Mouse (Mus musculus) neural tube, embryonic 13.5 days (tissue): ENCODE data around the gene Ppp1r37. TPM values are rescaled to one million over a fixed set of nuclear protein-coding genes. Genes with fewer than 3 reads are reported as not detected.
"Not testable (repeated sequence)": the region's sequence is repeated elsewhere in the genome, so short reads cannot be mapped to it uniquely, and the experiment has no call there.

Source experiments
- ATAC-seq: fragments of 200-750 bp; cut with Nextera tagmentation; 2 replicates; pipeline ENCODE4 v1.8.0; 2017; ENCODE audit warnings: low read depth, mild to moderate bottlenecking, moderate TSS enrichment, moderate library complexity
- H3K27ac ChIP-seq: fragments of 300-500 bp; sonication (generic); replicated peaks from 2 replicates; pipeline ENCODE4 v1.5.1; 2015; ENCODE audit warnings: moderate library complexity, mild to moderate bottlenecking, inconsistent platforms
- H3K27me3 ChIP-seq: fragments of 300-500 bp; sonication (generic); 2 replicates; pipeline ENCODE4 v1.6.1; 2015; ENCODE audit warnings: mild to moderate bottlenecking, inconsistent platforms
- H3K36me3 ChIP-seq: fragments of 300-500 bp; sonication (generic); 2 replicates; pipeline ENCODE4 v1.6.1; 2015; ENCODE audit warnings: mild to moderate bottlenecking, inconsistent platforms
- H3K4me1 ChIP-seq: fragments of 300-500 bp; sonication (generic); replicated peaks from 2 replicates; pipeline ENCODE4 v1.6.1; 2015; ENCODE audit warnings: inconsistent platforms
- H3K4me2 ChIP-seq: fragments of 300-500 bp; sonication (generic); 2 replicates; pipeline ENCODE4 v1.6.1; 2015; ENCODE audit warnings: inconsistent platforms, mild to moderate bottlenecking, moderate library complexity
- H3K4me3 ChIP-seq: fragments of 300-500 bp; sonication (generic); 2 replicates; pipeline ENCODE4 v1.5.1; 2015; ENCODE audit warnings: mild to moderate bottlenecking, inconsistent platforms
- H3K9ac ChIP-seq: fragments of 300-500 bp; sonication (generic); 2 replicates; pipeline ENCODE4 v1.6.1; 2015; ENCODE audit warnings: moderate library complexity, mild to moderate bottlenecking, inconsistent platforms
- H3K9me3 ChIP-seq: fragments of 300-500 bp; sonication (generic); 2 replicates; pipeline ENCODE4 v1.6.1; 2016; ENCODE audit warnings: inconsistent platforms
- WGBS: fragments of 180-500 bp; shearing (Covaris S2); methylation state at CpG from one replicate; pipeline ENCODE4 v1.1.7; 2015; 5-methylcytosine and 5-hydroxymethylcytosine counted together
- polyA plus RNA-seq: library from polyadenylated mRNA; unstranded; fragments of >200 nt; fragmentation: Nextera tagmentation; extraction: Ambion mirVana; gene quantifications from 2 replicates; pipeline ENCODE4 v1.2.1, GENCODE M21; 2015

Ppp1r37 gene
- polyA plus RNA-seq, 1 experiment from 2014 or later: 36.5 TPM

DNA sequence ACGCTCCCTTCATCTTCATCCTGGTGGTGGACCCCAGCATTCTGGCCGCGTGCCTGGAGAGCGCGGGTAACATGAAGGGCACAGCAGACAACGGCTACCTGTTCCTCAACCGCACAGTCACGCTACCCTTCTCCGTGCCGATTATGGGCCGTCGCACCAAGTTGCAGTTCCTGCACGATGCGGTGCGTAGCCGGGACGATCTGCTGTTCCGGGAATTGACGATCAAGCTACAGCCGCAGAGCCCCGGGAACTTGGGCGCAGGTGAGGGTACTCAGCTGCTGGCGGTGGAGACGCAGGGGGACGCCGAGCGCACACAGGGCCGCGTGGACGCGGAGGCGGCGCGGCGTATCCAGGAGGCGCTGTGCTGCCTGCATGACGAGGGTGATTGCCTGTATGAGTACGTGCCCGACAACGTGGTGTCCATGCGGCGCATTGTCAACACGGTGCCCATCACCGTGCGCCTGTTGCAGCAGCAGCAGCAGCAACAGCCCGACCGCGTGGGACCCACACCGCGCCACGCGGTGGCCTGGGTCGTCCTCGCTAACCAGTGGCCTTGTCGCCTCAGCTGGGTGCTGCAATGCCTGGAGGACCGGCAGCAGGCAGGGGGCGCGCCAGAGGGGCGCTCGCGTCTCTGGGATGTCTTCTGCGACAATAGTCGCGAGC, 39.0 kb downstream of the Ppp1r37 start:
- Histone ChIP-seq H3K4me3 (peak overlapping the region; percentile 38), H3K4me2 (peak overlapping the region; percentile 72), H3K27ac (no peak overlapping the region), H3K4me1 (peaks cover 33% of the 10 kb centered on the region), H3K27me3 (peaks cover 71% of the 10 kb centered on the region), H3K9me3 (no peaks in the 10 kb centered on the region), H3K36me3 (peaks cover 5% of the 10 kb centered on the region), H3K9ac (peak overlapping the region; percentile 67)
- peak; percentile 76 for ATAC-seq
- 2% methylated on average over 64 of the region's 64 CpGs for WGBS

DNA sequence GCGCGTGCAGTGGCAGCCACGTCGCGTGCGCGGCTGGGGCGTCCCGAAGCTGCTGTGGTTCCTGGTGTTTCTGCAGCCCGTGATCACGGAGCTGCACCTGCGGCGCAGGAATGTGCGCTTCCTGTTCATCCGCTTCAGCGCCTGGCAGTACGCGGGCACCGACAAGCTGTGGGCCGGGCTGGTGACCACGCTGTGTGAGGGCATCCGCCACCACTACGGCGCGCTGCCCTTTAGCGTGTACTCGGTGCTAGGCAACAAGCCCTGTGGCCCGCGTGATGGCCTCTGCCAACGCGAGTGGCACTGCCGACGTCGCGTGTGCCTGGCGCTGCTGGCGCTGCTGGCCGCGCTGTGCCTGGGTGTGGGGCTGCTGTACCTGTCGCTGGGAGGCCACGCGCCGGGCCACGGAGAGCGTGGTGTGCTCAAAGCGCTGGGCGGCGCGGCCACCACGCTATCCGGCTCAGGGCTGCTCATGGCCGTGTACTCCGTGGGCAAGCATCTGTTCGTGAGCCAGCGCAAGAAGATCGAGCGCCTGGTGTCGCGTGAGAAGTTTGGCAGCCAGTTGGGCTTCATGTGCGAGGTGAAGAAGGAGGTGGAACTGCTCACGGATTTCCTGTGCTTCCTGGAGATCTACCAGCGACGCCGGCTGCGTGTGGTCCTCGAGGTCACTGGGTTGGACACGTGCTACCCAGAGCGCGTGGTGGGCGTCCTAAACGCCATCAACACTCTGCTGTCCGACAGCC, 39.7 kb downstream of the Ppp1r37 start:
- no peak overlapping the region for H3K27ac ChIP-seq
- H3K4me3 ChIP-seq: peak overlapping the region; percentile 38
- peak overlapping the region; percentile 67 for H3K9ac ChIP-seq
- peaks cover 33% of the 10 kb centered on the region for H3K4me1 ChIP-seq
- no peaks in the 10 kb centered on the region for H3K36me3 ChIP-seq
- ATAC-seq: no peak
- H3K4me2 ChIP-seq: peak overlapping the region; percentile 72
- WGBS: 13% methylated on average over 72 of the region's 72 CpGs
- H3K9me3 ChIP-seq: no peaks in the 10 kb centered on the region
- peaks cover 78% of the 10 kb centered on the region for H3K27me3 ChIP-seq

DNA sequence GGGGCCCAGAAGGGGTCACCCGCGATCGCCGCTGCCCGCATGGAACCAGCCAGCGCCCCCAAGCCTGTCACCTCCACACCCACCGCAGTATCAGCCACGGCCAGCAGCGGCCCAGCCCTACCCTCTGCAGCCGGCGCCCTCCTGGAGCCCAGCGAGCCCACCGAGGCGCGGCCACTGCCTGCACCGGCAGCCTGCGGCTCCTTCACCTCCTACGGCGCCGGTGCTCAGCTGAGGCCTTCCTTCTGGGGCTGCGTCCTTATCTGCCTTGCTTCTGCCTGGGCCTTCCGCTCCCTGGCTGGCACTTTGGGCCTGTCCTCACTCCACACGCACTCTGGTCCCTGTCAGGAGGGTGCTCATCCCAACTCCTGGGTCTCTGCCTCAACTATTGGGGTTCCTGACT, 42.8 kb downstream of the Ppp1r37 start:
- Histone ChIP-seq H3K4me1 (peaks cover 38% of the 10 kb centered on the region), H3K4me3 (peak overlapping the region; percentile 24), H3K27me3 (peaks cover 85% of the 10 kb centered on the region), H3K27ac (no peak overlapping the region), H3K9me3 (no peaks in the 10 kb centered on the region), H3K36me3 (no peaks in the 10 kb centered on the region), H3K4me2 (peak overlapping the region; percentile 51), H3K9ac (peak overlapping the region; percentile 70)
- no peak for ATAC-seq
- WGBS: 6% methylated on average over 23 of the region's 23 CpGs

DNA sequence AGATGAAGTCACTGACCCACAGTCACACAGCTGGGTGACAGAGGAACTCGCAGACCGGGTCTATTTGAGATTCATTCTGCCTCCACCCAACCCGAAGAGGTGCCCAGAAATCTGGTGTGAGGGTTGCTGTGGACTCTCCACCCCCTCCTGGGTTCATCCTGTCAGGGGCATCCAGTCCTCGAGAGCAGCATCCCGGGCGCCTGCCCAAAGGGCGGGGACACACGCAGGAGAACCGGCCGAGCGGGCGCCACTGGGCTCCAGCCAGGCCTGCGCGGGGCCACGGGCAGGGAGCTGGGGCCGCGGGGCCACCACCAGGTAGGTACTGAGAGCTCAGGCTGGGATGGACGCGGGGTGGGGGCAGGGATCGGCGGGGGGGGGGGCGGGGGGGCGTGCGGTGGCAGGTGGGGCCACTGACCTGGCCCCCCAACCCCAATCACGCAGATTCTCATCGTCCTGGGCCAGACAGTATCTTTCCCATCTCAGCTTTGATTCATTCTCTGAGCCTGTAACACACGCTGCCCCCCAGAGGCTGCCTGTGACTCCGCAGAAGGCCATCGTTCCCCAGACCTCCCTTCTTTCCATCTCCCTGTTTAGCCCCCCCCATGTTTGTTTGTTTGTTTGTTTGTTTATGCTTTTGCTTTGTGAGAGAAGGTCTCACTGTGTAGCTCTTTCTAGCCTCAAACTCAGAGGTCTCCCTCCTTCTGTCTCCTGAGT, 45.1 kb downstream of the Ppp1r37 start, which contains the start of gene Nkpd1:
Gene Nkpd1 (plus strand): TSS at position 187 of the 714 bp plus-strand sequence.
- Histone ChIP-seq H3K36me3 (no peaks in the 10 kb centered on the region), H3K9ac (peak within 1 kb of the TSS; percentile 66), H3K4me2 (peak within 1 kb of the TSS; percentile 50), H3K4me1 (peaks cover 16% of the 10 kb centered on the region), H3K27me3 (peaks cover 63% of the 10 kb centered on the region), H3K27ac (no peak within 1 kb of the TSS), H3K9me3 (no peaks in the 10 kb centered on the region), H3K4me3 (peak within 1 kb of the TSS; percentile 21)
- no peak for ATAC-seq
- 5% methylated on average over 29 of the region's 29 CpGs for WGBS

DNA sequence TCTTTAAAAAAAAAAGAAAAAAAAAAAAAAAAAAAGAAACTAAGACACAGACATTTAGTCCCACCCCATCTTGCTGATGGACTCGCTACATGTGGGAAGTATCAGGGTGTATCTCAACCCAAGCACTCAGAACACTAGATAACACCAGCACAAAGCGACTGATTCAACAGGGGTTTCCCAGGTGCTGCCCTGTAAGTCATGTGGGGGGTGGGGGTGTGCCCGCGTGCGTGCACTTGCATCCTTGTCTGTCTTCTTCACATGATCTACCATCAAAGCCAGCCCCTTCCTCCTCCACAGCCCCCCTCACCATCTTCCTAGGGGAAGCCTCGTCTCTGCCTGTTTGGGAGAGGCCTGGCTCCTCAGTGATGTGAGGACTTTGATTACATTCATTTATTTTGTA, 50.5 kb downstream of the Ppp1r37 start:
- H3K4me1 ChIP-seq: peaks cover 16% of the 10 kb centered on the region
- H3K36me3 ChIP-seq: no peaks in the 10 kb centered on the region
- no peak overlapping the region for H3K4me2 ChIP-seq
- peaks cover 10% of the 10 kb centered on the region for H3K27me3 ChIP-seq
- no peak overlapping the region for H3K27ac ChIP-seq
- 81% methylated on average over 6 of the region's 6 CpGs for WGBS
- no peak for ATAC-seq
- H3K9ac ChIP-seq: no peak overlapping the region
- H3K4me3 ChIP-seq: no peak overlapping the region
- H3K9me3 ChIP-seq: no peaks in the 10 kb centered on the region

DNA sequence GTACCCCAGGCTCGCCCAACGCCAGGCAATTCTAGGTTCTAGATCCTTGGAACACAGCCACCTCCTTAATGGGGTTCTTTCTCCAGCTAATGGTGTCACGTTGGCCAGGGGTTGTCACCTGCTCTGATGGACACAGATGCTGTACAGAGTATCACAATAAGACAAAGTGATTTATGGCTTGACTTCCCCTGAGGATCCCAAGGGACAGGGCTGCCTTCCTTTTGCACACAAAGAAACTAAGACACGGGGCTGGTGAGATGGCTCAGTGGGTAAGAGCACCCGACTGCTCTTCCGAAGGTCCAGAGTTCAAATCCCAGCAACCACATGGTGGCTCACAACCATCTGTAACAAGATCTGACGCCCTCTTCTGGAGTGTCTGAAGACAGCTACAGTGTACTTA, 50.9 kb downstream of the Ppp1r37 start:
- WGBS: 62% methylated on average over 7 of the region's 7 CpGs
- not testable (repeated sequence) for ATAC-seq, H3K4me3 ChIP-seq, H3K27ac ChIP-seq, H3K27me3 ChIP-seq, H3K9ac ChIP-seq, H3K36me3 ChIP-seq, H3K4me2 ChIP-seq, H3K9me3 ChIP-seq
- peaks cover 18% of the 10 kb centered on the region for H3K4me1 ChIP-seq

DNA sequence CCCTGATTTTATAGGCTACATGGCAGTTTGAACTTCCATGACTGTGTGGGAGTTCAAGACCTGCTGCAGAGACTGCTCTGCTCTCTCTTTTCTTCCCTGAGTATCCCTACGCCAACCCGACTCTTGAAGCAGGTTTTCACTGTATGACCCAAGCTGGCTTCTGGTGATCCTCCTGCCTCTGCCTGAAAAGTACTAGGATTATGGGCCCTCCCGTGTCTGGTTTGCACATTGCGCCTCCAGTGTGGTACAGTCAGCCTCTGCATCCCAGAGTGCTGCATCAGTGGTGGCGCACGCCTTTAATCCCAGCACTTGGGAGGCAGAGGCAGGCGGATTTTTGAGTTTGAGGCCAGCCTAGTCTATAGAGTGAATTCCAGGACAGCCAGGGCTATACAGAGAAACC, 53.1 kb downstream of the Ppp1r37 start:
- H3K4me1 ChIP-seq: peaks cover 25% of the 10 kb centered on the region
- H3K9me3 ChIP-seq: no peaks in the 10 kb centered on the region
- H3K27ac ChIP-seq: no peak overlapping the region
- H3K9ac ChIP-seq: peak overlapping the region; percentile 77
- H3K4me3 ChIP-seq: peak overlapping the region; percentile 61
- ATAC-seq: no peak
- peak overlapping the region; percentile 84 for H3K4me2 ChIP-seq
- H3K36me3 ChIP-seq: no peaks in the 10 kb centered on the region
- WGBS: 96% methylated on average over 7 of the region's 7 CpGs
- H3K27me3 ChIP-seq: no peaks in the 10 kb centered on the region

DNA sequence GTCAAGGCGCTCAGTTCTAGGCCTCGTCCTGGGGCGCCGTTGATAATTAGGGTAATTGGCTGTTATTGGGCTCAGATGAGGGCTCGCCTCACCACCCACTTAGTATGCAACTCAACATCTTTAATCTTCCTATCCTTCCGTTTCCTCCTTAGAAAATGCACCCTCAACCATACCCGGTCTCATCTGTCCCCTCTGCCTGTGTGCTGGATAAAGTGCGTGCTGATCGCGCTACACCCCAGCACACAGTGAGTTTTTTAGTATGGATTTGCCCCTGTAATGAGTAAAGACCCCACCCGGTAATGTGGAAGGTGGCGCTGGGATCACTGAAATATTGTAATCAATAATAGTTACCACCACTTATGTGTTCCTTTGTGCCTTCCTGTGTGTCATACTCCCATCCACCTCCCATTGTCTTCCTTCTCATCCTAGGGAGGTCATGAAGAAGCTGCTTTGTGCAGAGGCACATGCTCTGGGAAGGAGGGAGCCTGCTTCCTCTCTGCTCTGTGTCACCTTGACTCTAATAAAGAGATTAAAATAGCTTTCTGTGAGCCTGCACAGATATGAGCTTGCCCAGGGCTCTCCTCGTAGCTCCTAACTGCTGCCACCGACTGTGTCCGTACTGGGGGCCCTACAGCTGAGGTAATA, 53.8 kb downstream of the Ppp1r37 start:
- no peaks in the 10 kb centered on the region for H3K9me3 ChIP-seq
- peak overlapping the region; percentile 84 for H3K4me2 ChIP-seq
- no peaks in the 10 kb centered on the region for H3K36me3 ChIP-seq
- H3K4me3 ChIP-seq: peak overlapping the region; percentile 61
- peaks cover 25% of the 10 kb centered on the region for H3K4me1 ChIP-seq
- H3K9ac ChIP-seq: peak overlapping the region; percentile 77
- peak overlapping the region; percentile 78 for H3K27ac ChIP-seq
- H3K27me3 ChIP-seq: no peaks in the 10 kb centered on the region
- 8% methylated on average over 15 of the region's 15 CpGs for WGBS
- peak; percentile 17 for ATAC-seq

DNA sequence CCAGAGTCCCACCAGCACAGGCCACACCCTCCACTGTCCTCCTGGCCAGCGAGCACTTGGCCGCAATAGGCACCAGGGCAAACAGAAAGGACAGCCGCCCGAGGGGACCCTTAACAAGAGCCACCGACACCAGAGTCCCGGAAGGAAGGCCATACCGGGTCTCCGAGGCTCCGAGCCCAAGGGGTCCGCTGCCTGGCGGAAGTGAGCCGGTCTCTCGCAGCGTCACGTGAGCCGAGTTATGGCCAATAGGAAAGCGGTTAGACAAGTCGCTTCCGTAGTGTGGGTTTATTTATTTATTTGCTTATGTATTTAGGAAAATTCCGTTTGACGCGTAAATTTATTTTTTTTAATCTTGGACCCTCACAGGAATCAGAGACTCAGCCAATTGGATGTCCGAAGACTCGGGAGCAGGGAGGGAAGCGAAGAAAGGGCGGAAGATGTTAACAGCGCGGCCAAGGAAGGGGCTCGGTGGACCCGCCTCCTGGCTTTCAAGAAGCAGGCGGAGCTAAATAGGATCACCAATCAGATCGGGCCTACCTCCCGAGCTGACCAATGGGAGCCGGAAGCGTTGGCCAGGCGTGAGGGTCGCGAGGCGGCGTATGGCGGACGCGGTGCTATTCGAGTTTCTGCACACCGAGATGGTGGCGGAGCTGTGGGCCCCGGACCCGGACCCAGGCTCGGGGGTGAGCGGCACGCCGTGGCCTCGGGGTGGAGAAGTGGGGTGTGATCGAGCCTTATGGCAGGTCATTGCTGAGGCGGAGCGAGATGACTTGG, 54.5 kb downstream of the Ppp1r37 start, which contains the start of the genes Bloc1s3 and Trappc6a:
Gene Bloc1s3 (minus strand): TSS at position 218 of the 774 bp plus-strand sequence.
Gene Trappc6a (plus strand): TSS at position 246 of the 774 bp plus-strand sequence.
- WGBS: under 1% methylated on average over 56 of the region's 56 CpGs
- H3K9me3 ChIP-seq: no peaks in the 10 kb centered on the region

DNA sequence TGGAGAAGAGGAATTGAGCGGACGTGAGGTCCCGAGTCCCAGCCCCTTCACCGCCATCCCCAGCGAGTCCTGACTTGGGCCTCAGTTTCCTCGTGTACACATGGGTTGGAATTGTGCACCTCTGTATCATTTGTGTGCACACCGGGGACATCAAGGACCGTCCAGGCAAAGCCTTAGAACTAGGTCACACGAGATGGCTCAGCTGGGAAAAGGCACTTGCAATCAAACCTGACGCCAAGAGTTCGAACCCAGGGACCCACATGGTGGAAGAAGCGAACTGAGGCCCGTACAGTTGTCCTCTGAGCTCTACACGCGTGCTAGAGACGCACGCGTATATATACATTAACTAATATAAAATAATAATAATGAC, 55.3 kb downstream of the Ppp1r37 start:
- H3K4me1 ChIP-seq: peaks cover 25% of the 10 kb centered on the region
- H3K4me3 ChIP-seq: peak overlapping the region; percentile 61
- H3K9ac ChIP-seq: peak overlapping the region; percentile 77
- peak overlapping the region; percentile 84 for H3K4me2 ChIP-seq
- WGBS: 5% methylated on average over 18 of the region's 18 CpGs
- H3K9me3 ChIP-seq: no peaks in the 10 kb centered on the region
- H3K36me3 ChIP-seq: no peaks in the 10 kb centered on the region
- H3K27ac ChIP-seq: peak overlapping the region; percentile 78
- no peak for ATAC-seq
- no peaks in the 10 kb centered on the region for H3K27me3 ChIP-seq

More for the DNA sequence above, 54.5 kb downstream of the Ppp1r37 start, which contains the start of the genes Bloc1s3 and Trappc6a:
- H3K36me3 ChIP-seq: no peaks in the 10 kb centered on the region
- peak; percentile 95 for ATAC-seq
- peak within 1 kb of the TSS; percentile 61 for H3K4me3 ChIP-seq
- no peaks in the 10 kb centered on the region for H3K27me3 ChIP-seq
- H3K4me2 ChIP-seq: peak within 1 kb of the TSS; percentile 84
- peaks cover 25% of the 10 kb centered on the region for H3K4me1 ChIP-seq
- H3K27ac ChIP-seq: peak within 1 kb of the TSS; percentile 78
- H3K9ac ChIP-seq: peak within 1 kb of the TSS; percentile 77
